Mouse (Mus musculus) bone marrow macrophage, adult 2 months (primary cell): ENCODE data around the gene Caprin1. TPM values are rescaled to one million over a fixed set of nuclear protein-coding genes. Genes with fewer than 3 reads are reported as not detected.

Experiments
- H3K27ac ChIP-seq: 2 replicates; pipeline ENCODE4 v1.5.1; 2012; ENCODE audit warnings: low read depth, low read length; ENCODE audit not compliant: insufficient read depth
- H3K4me1 ChIP-seq: 2 replicates; pipeline ENCODE4 v1.6.1; 2012; ENCODE audit warnings: low read length; ENCODE audit not compliant: control insufficient read depth, insufficient read depth
- H3K4me3 ChIP-seq: 2 replicates; pipeline ENCODE4 v1.5.1; 2012; ENCODE audit warnings: mild to moderate bottlenecking, low read length, moderate library complexity; ENCODE audit not compliant: insufficient read depth
- CTCF ChIP-seq: IDR thresholded peaks from 2 replicates; pipeline ENCODE4 v1.5.1; 2012; ENCODE audit warnings: low read depth, mild to moderate bottlenecking, low read length, moderate library complexity
- POLR2A ChIP-seq: IDR thresholded peaks from 2 replicates; pipeline ENCODE4 v1.6.1; 2012; ENCODE audit warnings: mild to moderate bottlenecking, low read depth, low read length, borderline replicate concordance
- polyA plus RNA-seq: library from polyadenylated mRNA; stranded (reverse); fragments of >200 nt; gene quantifications from 2 replicates; pipeline ENCODE4 v1.2.4, GENCODE M21; 2012; ENCODE audit not compliant: missing spikeins, insufficient read depth, insufficient read length

Gene Caprin1
- polyA plus RNA-seq, 1 experiment: 206 TPM

DNA sequence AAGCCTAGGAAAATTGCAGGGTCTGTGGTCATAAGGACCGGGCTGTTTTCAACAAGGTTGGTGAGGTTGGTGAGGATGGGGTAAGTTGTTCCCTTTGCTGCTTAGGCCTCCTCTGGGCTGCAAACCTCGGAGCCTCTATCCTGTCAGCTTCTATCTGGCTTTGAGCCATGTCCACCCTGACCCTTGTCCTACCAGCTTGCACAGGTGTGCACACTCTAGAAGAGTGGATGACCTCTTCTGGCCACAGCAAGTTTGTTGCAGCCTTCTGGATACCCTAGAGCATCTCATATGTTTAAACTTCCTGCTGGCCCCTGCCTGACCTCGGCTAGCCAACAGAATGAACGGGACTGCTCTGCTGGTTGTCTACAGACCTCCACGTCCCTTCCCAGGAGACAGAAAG is 35.5 kb upstream of the Caprin1 start:
- peaks cover 2% of the 10 kb centered on the region; the same call in 1 of the 2 replicates for H3K4me1 ChIP-seq
- no peak for TF ChIP-seq POLR2A
- TF ChIP-seq CTCF: no peak
- H3K4me3 ChIP-seq: no peak overlapping the region
- no peak overlapping the region for H3K27ac ChIP-seq

- no peak for TF ChIP-seq CTCF
- TF ChIP-seq POLR2A: no peak
- Histone ChIP-seq H3K27ac (no peak overlapping the region), H3K4me3 (no peak overlapping the region), H3K4me1 (0 out of 2 replicates have a peak, but pooled peaks cover 2% of the 10 kb centered on the region)
These were observed 31.5 kb upstream of the Caprin1 start for GRCm38 (mm10) chr2:103828900-103829299.

- no peaks in the 10 kb centered on the region for H3K4me1 ChIP-seq
- H3K4me3 ChIP-seq: no peak overlapping the region
- TF ChIP-seq CTCF (no peak), POLR2A (no peak)
- no peak overlapping the region for H3K27ac ChIP-seq
These were observed 27.5 kb upstream of the Caprin1 start for GRCm38 (mm10) chr2:103824916-103825315.

GRCm38 (mm10) chr2:103822560-103822959 is 25.1 kb upstream of the Caprin1 start:
- TF ChIP-seq CTCF (no peak), POLR2A (no peak)
- Histone ChIP-seq H3K4me1 (no peaks in the 10 kb centered on the region), H3K27ac (no peak overlapping the region), H3K4me3 (no peak overlapping the region)

DNA sequence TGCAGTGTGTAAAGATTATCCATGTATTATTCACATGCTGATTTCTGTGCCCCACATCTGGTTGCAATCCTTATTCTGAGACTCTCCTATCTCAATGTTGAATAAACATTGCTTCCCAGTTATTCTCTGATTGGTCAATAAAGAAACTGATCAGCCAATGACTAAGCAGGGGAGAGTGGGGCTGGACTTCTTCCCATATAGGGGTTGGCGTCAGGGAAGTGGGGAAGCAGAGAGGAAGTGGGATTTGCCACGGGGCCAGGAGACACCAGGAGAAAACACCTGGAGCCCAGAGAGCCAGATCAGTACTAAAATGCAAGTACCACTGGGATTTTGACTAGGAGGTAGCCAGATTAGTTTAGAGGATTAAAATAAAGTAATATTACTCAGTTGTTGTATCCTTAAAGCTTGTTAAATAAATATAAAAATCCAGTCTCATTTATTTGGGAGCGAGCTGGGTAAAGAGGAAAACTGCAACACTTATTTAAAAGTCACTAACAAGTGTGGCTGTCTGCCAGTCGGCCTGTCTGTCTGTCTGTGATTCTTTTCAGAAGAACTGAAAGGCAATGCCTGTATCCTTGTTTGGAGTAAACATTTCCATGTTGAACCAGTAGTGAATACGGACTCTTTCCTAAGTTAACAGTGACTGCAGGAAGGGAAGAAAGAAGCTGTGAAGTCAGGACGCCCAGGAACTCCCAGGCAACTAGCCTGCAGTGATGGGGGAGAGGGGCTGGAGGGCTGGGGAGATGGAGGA is 19.9 kb upstream of the Caprin1 start:
- H3K4me3 ChIP-seq: no peak overlapping the region
- 0 out of 2 replicates have a peak, but pooled peaks cover 2% of the 10 kb centered on the region for H3K4me1 ChIP-seq
- no peak for TF ChIP-seq CTCF
- no peak for TF ChIP-seq POLR2A
- no peak overlapping the region for H3K27ac ChIP-seq

DNA sequence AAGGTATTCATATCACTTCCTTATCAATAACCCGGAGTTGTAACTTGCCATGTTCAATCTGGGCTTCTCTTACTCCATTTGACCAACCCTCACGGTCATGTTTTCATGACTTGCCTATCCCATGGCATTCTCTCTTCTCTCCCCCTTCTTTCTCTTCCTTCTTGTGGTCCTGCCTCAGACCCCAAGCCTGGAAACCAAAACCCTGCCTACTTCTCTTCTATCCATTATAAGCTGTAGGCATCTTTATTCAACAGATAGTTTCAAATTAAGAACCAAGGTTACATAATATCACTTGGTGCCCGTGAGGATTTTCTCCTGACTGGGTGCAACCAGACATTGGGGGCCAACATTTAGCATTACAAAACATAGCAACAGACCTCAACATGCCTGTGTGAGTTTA is 18.5 kb upstream of the Caprin1 start:
- Histone ChIP-seq H3K4me1 (0 out of 2 replicates have a peak, but pooled peaks cover 2% of the 10 kb centered on the region), H3K4me3 (no peak overlapping the region), H3K27ac (no peak overlapping the region)
- TF ChIP-seq POLR2A (no peak), CTCF (no peak)

DNA sequence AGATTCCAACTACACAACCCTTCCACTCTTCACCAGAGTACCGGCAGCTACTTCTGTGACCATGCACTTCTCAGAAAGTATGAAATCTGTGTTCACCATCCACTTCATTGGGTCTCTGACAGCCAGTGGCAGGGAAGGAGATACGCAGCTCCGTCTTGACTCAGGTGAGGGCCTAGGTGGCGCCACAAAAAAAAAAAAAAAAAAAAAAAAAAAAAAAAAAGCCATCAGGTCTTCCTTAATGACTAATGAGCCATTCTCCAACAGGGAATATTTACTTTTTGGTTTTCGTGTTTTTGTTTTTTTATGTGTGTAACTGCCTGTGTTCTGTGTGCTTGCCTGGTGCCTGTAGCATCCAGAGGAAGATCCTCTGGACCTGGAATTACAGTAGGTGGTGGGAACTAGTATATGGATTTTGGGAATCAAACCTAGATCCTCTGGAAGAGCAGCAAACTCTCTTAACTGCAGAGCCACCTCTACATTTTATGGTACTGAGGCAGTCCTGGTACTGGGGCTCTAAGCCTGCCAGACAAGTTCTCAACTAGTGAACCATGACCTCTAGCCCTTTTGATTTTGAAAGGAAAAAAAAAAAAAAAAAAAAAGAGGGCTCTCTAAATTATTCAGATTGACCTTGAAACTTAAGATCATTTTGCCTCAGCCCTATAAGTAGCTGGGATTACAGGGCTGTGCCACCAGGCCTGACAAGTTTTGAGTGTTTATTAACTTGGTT is 14.2 kb upstream of the Caprin1 start:
- H3K4me1 ChIP-seq: no peaks in the 10 kb centered on the region
- TF ChIP-seq POLR2A (no peak), CTCF (no peak)
- H3K4me3 ChIP-seq: no peak overlapping the region
- H3K27ac ChIP-seq: no peak overlapping the region

DNA sequence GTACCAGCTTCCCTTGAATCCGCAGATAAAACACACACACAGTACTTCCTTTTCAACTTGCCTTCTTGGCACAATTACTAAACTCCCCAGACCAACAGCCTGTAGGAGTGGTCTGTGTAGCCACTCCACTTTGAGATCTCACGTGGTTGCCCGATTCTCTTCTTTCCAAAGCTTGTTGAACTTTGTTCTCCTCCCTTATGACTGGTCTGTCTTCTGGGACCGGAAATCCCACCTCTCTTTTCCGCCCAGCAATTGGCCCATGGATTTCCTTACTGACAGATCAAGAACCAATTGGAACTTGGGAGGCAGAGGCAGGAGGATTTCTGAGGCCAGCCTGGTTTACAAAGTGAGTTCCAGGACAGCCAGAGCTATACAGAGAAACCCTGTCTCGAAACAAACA is 13.0 kb upstream of the Caprin1 start:
- no peak overlapping the region for H3K4me3 ChIP-seq
- TF ChIP-seq CTCF (no peak), POLR2A (no peak)
- H3K27ac ChIP-seq: no peak overlapping the region
- H3K4me1 ChIP-seq: no peaks in the 10 kb centered on the region

- TF ChIP-seq CTCF (no peak), POLR2A (no peak)
- H3K4me3 ChIP-seq: no peak overlapping the region
- H3K4me1 ChIP-seq: no peaks in the 10 kb centered on the region
- H3K27ac ChIP-seq: no peak overlapping the region
These were observed 11.0 kb upstream of the Caprin1 start for GRCm38 (mm10) chr2:103808466-103808865.
